Mouse (Mus musculus) limb, embryonic 15.5 days (tissue): ENCODE results near the gene Gdf15. TPM values are rescaled to one million over a fixed set of nuclear protein-coding genes. Genes with fewer than 3 reads are reported as not detected.

ENCODE experiments used
- ATAC-seq: fragments of 200-750 bp; cut with Nextera tagmentation; 2 replicates; pipeline ENCODE4 v1.8.0; 2017; ENCODE audit warnings: low read depth, moderate TSS enrichment; ENCODE audit not compliant: insufficient number of reproducible peaks, low FRiP score, low TSS enrichment
- H3K27ac ChIP-seq: fragments of 300-500 bp; sonication (generic); 2 replicates; pipeline ENCODE4 v1.5.1; 2015; ENCODE audit warnings: moderate library complexity, mild to moderate bottlenecking, inconsistent platforms
- H3K27me3 ChIP-seq: fragments of 300-500 bp; sonication (generic); 2 replicates; pipeline ENCODE4 v1.6.1; 2015; ENCODE audit warnings: inconsistent platforms
- H3K36me3 ChIP-seq: fragments of 300-500 bp; sonication (generic); 2 replicates; pipeline ENCODE4 v1.6.1; 2015; ENCODE audit warnings: inconsistent platforms
- H3K4me1 ChIP-seq: fragments of 300-500 bp; sonication (generic); 2 replicates; pipeline ENCODE4 v1.6.1; 2015; ENCODE audit warnings: inconsistent platforms
- H3K4me2 ChIP-seq: fragments of 300-500 bp; sonication (generic); 2 replicates; pipeline ENCODE4 v1.6.1; 2015; ENCODE audit warnings: mild to moderate bottlenecking, inconsistent platforms
- H3K4me3 ChIP-seq: fragments of 300-500 bp; sonication (generic); 2 replicates; pipeline ENCODE4 v1.5.1; 2015; ENCODE audit warnings: mild to moderate bottlenecking, inconsistent platforms
- H3K9ac ChIP-seq: fragments of 300-500 bp; sonication (generic); 2 replicates; pipeline ENCODE4 v1.6.1; 2015; ENCODE audit warnings: inconsistent platforms
- H3K9me3 ChIP-seq: fragments of 300-500 bp; sonication (generic); 2 replicates; pipeline ENCODE4 v1.6.1; 2016; ENCODE audit warnings: inconsistent platforms
- WGBS: fragments of 180-500 bp; shearing (Covaris S2); methylation state at CpG from one replicate; pipeline ENCODE4 v1.1.7; 2015; 5-methylcytosine and 5-hydroxymethylcytosine counted together
- polyA plus RNA-seq: library from polyadenylated mRNA; unstranded; fragments of >200 nt; fragmentation: Nextera tagmentation; extraction: Ambion mirVana; gene quantifications from 2 replicates; pipeline ENCODE4 v1.2.1, GENCODE M21; 2015

Gdf15 gene
- polyA plus RNA-seq, 1 experiment from 2014 or later, result 0.24 TPM

GRCm38 (mm10) chr8:70643019-70643418 is 10.8 kb upstream of the Gdf15 start:
- Histone ChIP-seq H3K4me3 (no peak overlapping the region), H3K4me2 (no peak overlapping the region), H3K27ac (no peak overlapping the region), H3K36me3 (no peaks in the 10 kb centered on the region), H3K9ac (no peak overlapping the region), H3K9me3 (no peaks in the 10 kb centered on the region), H3K27me3 (no peaks in the 10 kb centered on the region), H3K4me1 (peaks cover 32% of the 10 kb centered on the region)
- ATAC-seq, result no peak
- 55% methylated on average over 3 of the region's 3 CpGs for WGBS

GRCm38 (mm10) chr8:70638752-70639151 is 6.5 kb upstream of the Gdf15 start:
- Histone ChIP-seq H3K27me3 (no peaks in the 10 kb centered on the region), H3K4me3 (no peak overlapping the region), H3K27ac (no peak overlapping the region), H3K4me1 (peaks cover 15% of the 10 kb centered on the region), H3K4me2 (no peak overlapping the region), H3K9me3 (no peaks in the 10 kb centered on the region), H3K9ac (no peak overlapping the region), H3K36me3 (no peaks in the 10 kb centered on the region)
- no peak for ATAC-seq
- 52% methylated on average over 9 of the region's 9 CpGs for WGBS

GRCm38 (mm10) chr8:70636838-70637237 is 4.6 kb upstream of the Gdf15 start:
- 52% methylated on average over 8 of the region's 8 CpGs for WGBS
- H3K36me3 ChIP-seq, result no peaks in the 10 kb centered on the region
- H3K27ac ChIP-seq, result no peak overlapping the region
- H3K4me1 ChIP-seq, result peaks cover 15% of the 10 kb centered on the region
- no peak overlapping the region for H3K9ac ChIP-seq
- no peak overlapping the region for H3K4me3 ChIP-seq
- H3K4me2 ChIP-seq, result no peak overlapping the region
- ATAC-seq, result no peak; the same call in 1 of the 2 replicates
- H3K27me3 ChIP-seq, result no peaks in the 10 kb centered on the region
- H3K9me3 ChIP-seq, result no peaks in the 10 kb centered on the region

- Histone ChIP-seq H3K27ac (no peak overlapping the region), H3K9ac (no peak overlapping the region), H3K4me3 (no peak overlapping the region), H3K9me3 (no peaks in the 10 kb centered on the region), H3K4me1 (peaks cover 27% of the 10 kb centered on the region), H3K4me2 (no peak overlapping the region), H3K27me3 (peaks cover 9% of the 10 kb centered on the region; the same call in 1 of the 2 replicates), H3K36me3 (no peaks in the 10 kb centered on the region)
- no peak for ATAC-seq
- WGBS, result 72% methylated on average over 6 of the region's 6 CpGs
Measured at GRCm38 (mm10) chr8:70635527-70635926, 3.3 kb upstream of the Gdf15 start.

GRCm38 (mm10) chr8:70634066-70634465 is 1.8 kb upstream of the Gdf15 start:
- Histone ChIP-seq H3K9ac (no peak overlapping the region), H3K4me3 (no peak overlapping the region), H3K4me1 (peaks cover 36% of the 10 kb centered on the region), H3K27ac (no peak overlapping the region), H3K27me3 (peaks cover 9% of the 10 kb centered on the region; the same call in 1 of the 2 replicates), H3K4me2 (no peak overlapping the region), H3K9me3 (no peaks in the 10 kb centered on the region), H3K36me3 (no peaks in the 10 kb centered on the region)
- 42% methylated on average over 6 of the region's 6 CpGs for WGBS
- ATAC-seq, result no peak

GRCm38 (mm10) chr8:70631436-70631835 is 820 bp downstream of the Gdf15 start:
- no peak for ATAC-seq
- H3K36me3 ChIP-seq, result no peaks in the 10 kb centered on the region
- peaks cover 9% of the 10 kb centered on the region; the same call in 1 of the 2 replicates for H3K27me3 ChIP-seq
- WGBS, result 12% methylated on average over 24 of the region's 24 CpGs
- no peaks in the 10 kb centered on the region for H3K9me3 ChIP-seq
- H3K27ac ChIP-seq, result no peak overlapping the region
- H3K4me3 ChIP-seq, result no peak overlapping the region
- H3K4me2 ChIP-seq, result no peak overlapping the region
- no peak overlapping the region for H3K9ac ChIP-seq
- peaks cover 29% of the 10 kb centered on the region for H3K4me1 ChIP-seq

- H3K27me3 ChIP-seq, result peaks cover 9% of the 10 kb centered on the region; the same call in 1 of the 2 replicates
- H3K4me1 ChIP-seq, result peaks cover 29% of the 10 kb centered on the region
- peak overlapping the region; percentile 83 for H3K4me2 ChIP-seq
- 15% methylated on average over 22 of the region's 22 CpGs for WGBS
- no peaks in the 10 kb centered on the region for H3K36me3 ChIP-seq
- H3K9ac ChIP-seq, result peak overlapping the region; percentile 27; the same call in 1 of the 2 replicates
- peak overlapping the region; percentile 56; the same call in 1 of the 2 replicates for H3K4me3 ChIP-seq
- H3K27ac ChIP-seq, result 0 out of 2 replicates have a peak overlapping the region, but pooled peaks have one; percentile 62
- H3K9me3 ChIP-seq, result no peaks in the 10 kb centered on the region
- ATAC-seq, result peak; percentile 52; the same call in 1 of the 2 replicates
Measured at GRCm38 (mm10) chr8:70630532-70631381, 1.5 kb downstream of the Gdf15 start.

GRCm38 (mm10) chr8:70629574-70630531 is 2.4 kb downstream of the Gdf15 start:
- H3K27ac ChIP-seq, result peak overlapping the region; percentile 62
- H3K4me1 ChIP-seq, result peaks cover 35% of the 10 kb centered on the region
- H3K4me3 ChIP-seq, result peak overlapping the region; percentile 56
- peak overlapping the region; percentile 27; the same call in 1 of the 2 replicates for H3K9ac ChIP-seq
- no peaks in the 10 kb centered on the region for H3K9me3 ChIP-seq
- no peaks in the 10 kb centered on the region for H3K36me3 ChIP-seq
- peaks cover 9% of the 10 kb centered on the region; the same call in 1 of the 2 replicates for H3K27me3 ChIP-seq
- WGBS, result under 1% methylated on average over 60 of the region's 60 CpGs
- peak overlapping the region; percentile 83 for H3K4me2 ChIP-seq
- ATAC-seq, result peak; percentile 74

- Histone ChIP-seq H3K27ac (no peak overlapping the region), H3K9me3 (no peaks in the 10 kb centered on the region), H3K4me1 (peaks cover 30% of the 10 kb centered on the region), H3K27me3 (peaks cover 9% of the 10 kb centered on the region; the same call in 1 of the 2 replicates), H3K4me2 (peak overlapping the region; percentile 83), H3K36me3 (no peaks in the 10 kb centered on the region), H3K4me3 (peak overlapping the region; percentile 56), H3K9ac (no peak overlapping the region)
- WGBS, result 46% methylated on average over 7 of the region's 7 CpGs
- no peak for ATAC-seq
Measured at GRCm38 (mm10) chr8:70628986-70629490, 3.2 kb downstream of the Gdf15 start.

GRCm38 (mm10) chr8:70627041-70627440 is 5.2 kb downstream of the Gdf15 start:
- Histone ChIP-seq H3K4me1 (peaks cover 27% of the 10 kb centered on the region), H3K27ac (no peak overlapping the region), H3K4me2 (no peak overlapping the region), H3K9me3 (no peaks in the 10 kb centered on the region), H3K27me3 (peaks cover 9% of the 10 kb centered on the region; the same call in 1 of the 2 replicates), H3K36me3 (no peaks in the 10 kb centered on the region), H3K4me3 (no peak overlapping the region), H3K9ac (no peak overlapping the region)
- ATAC-seq, result no peak
- 87% methylated on average over 5 of the region's 5 CpGs for WGBS

GRCm38 (mm10) chr8:70625104-70625503 is 7.2 kb downstream of the Gdf15 start:
- H3K4me2 ChIP-seq, result 0 out of 2 replicates have a peak overlapping the region, but pooled peaks have one; percentile 8
- no peaks in the 10 kb centered on the region for H3K9me3 ChIP-seq
- no peak overlapping the region for H3K9ac ChIP-seq
- H3K27me3 ChIP-seq, result peaks cover 8% of the 10 kb centered on the region; the same call in 1 of the 2 replicates
- no peaks in the 10 kb centered on the region for H3K36me3 ChIP-seq
- no peak overlapping the region for H3K4me3 ChIP-seq
- H3K4me1 ChIP-seq, result peaks cover 12% of the 10 kb centered on the region
- H3K27ac ChIP-seq, result no peak overlapping the region
- ATAC-seq, result no peak
- WGBS, result 11% methylated on average over 5 of the region's 5 CpGs
